In the genomic region with DNA sequence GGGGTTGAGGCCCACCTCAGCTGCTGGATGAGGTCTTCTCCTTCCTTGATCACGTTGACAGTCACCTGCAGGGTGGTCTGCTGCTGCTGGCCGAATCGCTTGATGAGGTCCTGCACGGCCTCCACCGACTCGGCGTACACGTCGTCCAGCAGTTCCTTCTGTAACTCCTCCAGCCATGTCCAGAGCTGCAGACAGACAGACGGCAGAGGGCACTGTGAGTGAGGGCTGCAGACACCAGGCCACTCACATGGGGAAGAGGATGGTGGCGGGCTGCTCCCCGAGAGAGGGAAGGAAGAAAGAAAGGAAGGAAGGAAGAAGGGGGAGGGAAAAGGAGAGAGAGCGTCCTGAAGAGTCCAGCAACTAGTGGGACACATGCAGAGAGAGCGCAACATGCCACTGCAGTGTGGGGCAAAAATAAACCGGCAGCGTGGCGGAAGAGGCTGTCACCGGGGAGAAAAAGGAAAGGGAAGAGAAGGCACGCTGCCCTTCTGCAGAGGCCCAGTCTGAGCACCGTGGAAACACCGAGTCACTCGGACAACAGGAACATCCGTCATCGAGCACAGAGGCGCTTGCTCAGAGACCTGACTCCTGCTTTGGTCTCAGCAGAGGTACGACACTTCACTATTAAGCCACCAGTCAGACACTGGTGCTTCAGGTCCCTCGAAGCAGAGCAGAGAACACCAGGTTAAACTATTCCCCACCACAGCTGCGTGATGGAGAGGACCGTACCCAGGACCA, we compare ENCODE assay signal across 8 mouse cellular contexts.
A peak's percentile ranks its signal among the peaks of the same experiment; 100 is the strongest.
DNase-seq lines count a peak whose midpoint lies in the region; ATAC-seq lines count a peak whose summit lies in the region.

No protein-coding gene starts in this region.

- no peak overlapping the region for H3K4me3 ChIP-seq in midbrain, embryonic 13.5 days (replicated peaks)
- no peak overlapping the region for H3K4me3 ChIP-seq in midbrain, embryonic 16.5 days (ENCODE audit: low read depth, low read length)
- H3K4me3 ChIP-seq in heart, embryonic 10.5 days, result peak overlapping the region; percentile 48
- H3K4me3 ChIP-seq in midbrain, embryonic 11.5 days (ENCODE audit: low read depth, low read length), result no peak overlapping the region

- no peak overlapping the region for H3K4me2 ChIP-seq in midbrain, embryonic 13.5 days (replicated peaks)
- H3K4me2 ChIP-seq in midbrain, embryonic 16.5 days (ENCODE audit: low read length), result no peak overlapping the region
- no peak overlapping the region for H3K4me2 ChIP-seq in midbrain, embryonic 11.5 days

- H3K4me1 ChIP-seq in midbrain, embryonic 13.5 days (replicated peaks), result no peaks in the 10 kb centered on the region
- H3K4me1 ChIP-seq in midbrain, embryonic 16.5 days (ENCODE audit: control insufficient read depth, insufficient read depth, low read length), result no peaks in the 10 kb centered on the region; the same call in 1 of the 2 replicates
- H3K4me1 ChIP-seq in heart, embryonic 10.5 days, result peaks cover 55% of the 10 kb centered on the region
- H3K4me1 ChIP-seq in midbrain, embryonic 11.5 days (ENCODE audit: control insufficient read depth, insufficient read depth, low read length), result no peaks in the 10 kb centered on the region

- WGBS in midbrain, embryonic 13.5 days, result 67% methylated on average over 29 of the region's 29 CpGs
- 65% methylated on average over 29 of the region's 29 CpGs for WGBS in midbrain, embryonic 16.5 days
- WGBS in heart, embryonic 10.5 days, result 30% methylated on average over 29 of the region's 29 CpGs
- 75% methylated on average over 29 of the region's 29 CpGs for WGBS in midbrain, embryonic 11.5 days

- H3K9me3 ChIP-seq in midbrain, embryonic 13.5 days, result no peaks in the 10 kb centered on the region
- no peaks in the 10 kb centered on the region for H3K9me3 ChIP-seq in midbrain, embryonic 16.5 days (replicated peaks; ENCODE audit: control insufficient read depth, low read length, poor library complexity, severe bottlenecking)
- H3K9me3 ChIP-seq in heart, embryonic 10.5 days, result no peaks in the 10 kb centered on the region
- H3K9me3 ChIP-seq in midbrain, embryonic 11.5 days (ENCODE audit: control insufficient read depth, low read length), result no peaks in the 10 kb centered on the region

- H3K9ac ChIP-seq in midbrain, embryonic 13.5 days (replicated peaks), result no peak overlapping the region
- H3K9ac ChIP-seq in midbrain, embryonic 16.5 days (ENCODE audit: low read depth, low read length), result no peak overlapping the region
- no peak overlapping the region for H3K9ac ChIP-seq in midbrain, embryonic 11.5 days (ENCODE audit: low read length)

- H3K27ac ChIP-seq in midbrain, embryonic 13.5 days, result peak overlapping the region; percentile 31; the same call in 1 of the 2 replicates
- no peak overlapping the region for H3K27ac ChIP-seq in midbrain, embryonic 16.5 days (ENCODE audit: low read length)
- H3K27ac ChIP-seq in heart, embryonic 10.5 days, result peak overlapping the region; percentile 78
- H3K27ac ChIP-seq in midbrain, embryonic 11.5 days (ENCODE audit: low read depth, low read length), result no peak overlapping the region

- peaks cover 53% of the 10 kb centered on the region for H3K36me3 ChIP-seq in midbrain, embryonic 13.5 days
- H3K36me3 ChIP-seq in midbrain, embryonic 16.5 days (ENCODE audit: control insufficient read depth, insufficient read depth, low read length), result peaks cover 25% of the 10 kb centered on the region
- peaks cover 45% of the 10 kb centered on the region for H3K36me3 ChIP-seq in heart, embryonic 10.5 days
- peaks cover 8% of the 10 kb centered on the region for H3K36me3 ChIP-seq in midbrain, embryonic 11.5 days (ENCODE audit: control insufficient read depth, insufficient read depth, low read length)

- no peaks in the 10 kb centered on the region for H3K27me3 ChIP-seq in midbrain, embryonic 13.5 days
- H3K27me3 ChIP-seq in midbrain, embryonic 16.5 days (ENCODE audit: control insufficient read depth, insufficient read depth, low read depth, low read length), result no peaks in the 10 kb centered on the region
- H3K27me3 ChIP-seq in heart, embryonic 10.5 days (ENCODE audit: insufficient read depth, poor library complexity, severe bottlenecking), result no peaks in the 10 kb centered on the region
- no peaks in the 10 kb centered on the region for H3K27me3 ChIP-seq in midbrain, embryonic 11.5 days (ENCODE audit: control insufficient read depth, insufficient read depth, low read length)

- DNase-seq in heart, embryonic 10.5 days (ENCODE audit: low spot score), result peak; percentile 83
- DNase-seq in kidney, postnatal 14 days, result peak; percentile 44
- DNase-seq in naive thymus-derived CD4-positive, alpha-beta T cell, adult 2 months (ENCODE audit: low read depth), result peak; percentile 65
- no peak for DNase-seq in ovary, adult 18-20 months (ENCODE audit: low spot score)
- DNase-seq in midbrain, embryonic 11.5 days (ENCODE audit: low spot score, missing footprints), result no peak
- no peak for DNase-seq in frontal cortex, postnatal 25 days (ENCODE audit: low spot score in 2 of 2)

- ATAC-seq in midbrain, embryonic 13.5 days, result no peak
- ATAC-seq in midbrain, embryonic 16.5 days, result no peak
- no peak for ATAC-seq in midbrain, embryonic 11.5 days (ENCODE audit: low FRiP score)

Comparison
In these comparisons a context has a peak if more than half of its experiments do, and no peak if none do; other contexts are left out.
1. H3K27ac ChIP-seq: peak in midbrain, embryonic 13.5 days (single experiment) and heart, embryonic 10.5 days (single experiment); none in midbrain, embryonic 16.5 days (single experiment) and midbrain, embryonic 11.5 days (single experiment).
2. DNase-seq: peak in heart, embryonic 10.5 days (single experiment), kidney, postnatal 14 days (single experiment) and naive thymus-derived CD4-positive, alpha-beta T cell, adult 2 months (single experiment); none in ovary, adult 18-20 months (single experiment), midbrain, embryonic 11.5 days (single experiment) and frontal cortex, postnatal 25 days (0 of 2).